Mouse (Mus musculus) testis, adult 2 months (tissue): Measurements from ENCODE around the gene Omd. TPM values are rescaled to one million over a fixed set of nuclear protein-coding genes. Genes with fewer than 3 reads are reported as not detected.

Experiments used
- H3K27ac ChIP-seq: fragments of 200-500 bp; 2 replicates; pipeline ENCODE4 v1.5.1; 2012; ENCODE audit warnings: low read depth, low read length; ENCODE audit not compliant: control insufficient read depth, insufficient read depth
- H3K27me3 ChIP-seq: fragments of 200-500 bp; 2 replicates; pipeline ENCODE4 v1.6.1; 2012; ENCODE audit warnings: mild to moderate bottlenecking, low read length, moderate library complexity; ENCODE audit not compliant: control insufficient read depth, insufficient read depth
- H3K36me3 ChIP-seq: fragments of 200-500 bp; 2 replicates; pipeline ENCODE4 v1.6.1; 2012; ENCODE audit warnings: mild to moderate bottlenecking, low read length; ENCODE audit not compliant: control insufficient read depth, insufficient read depth
- H3K4me1 ChIP-seq: fragments of 200-500 bp; 2 replicates; pipeline ENCODE4 v1.6.1; 2012; ENCODE audit warnings: low read length; ENCODE audit not compliant: control insufficient read depth, insufficient read depth
- H3K4me3 ChIP-seq: fragments of 200-500 bp; 2 replicates; pipeline ENCODE4 v1.5.1; 2012; ENCODE audit warnings: low read depth, mild to moderate bottlenecking, low read length, moderate library complexity, mixed read lengths; ENCODE audit not compliant: control insufficient read depth
- CTCF ChIP-seq: fragments of 200-500 bp; IDR thresholded peaks from 2 replicates; pipeline ENCODE4 v1.5.1; 2012; ENCODE audit warnings: low read depth, mild to moderate bottlenecking, inconsistent platforms, low read length, moderate library complexity; ENCODE audit not compliant: control insufficient read depth, insufficient read depth, insufficient replicate concordance
- POLR2A ChIP-seq: fragments of 200-500 bp; IDR thresholded peaks from 2 replicates; pipeline ENCODE4 v1.6.1; 2012; ENCODE audit warnings: low read depth, mild to moderate bottlenecking, inconsistent platforms, low read length, moderate library complexity; ENCODE audit not compliant: control insufficient read depth
- polyA plus RNA-seq: library from polyadenylated mRNA; depleted of rRNA; stranded (reverse); fragments of >200 nt; gene quantifications from 2 replicates; pipeline ENCODE4 v1.2.3, GENCODE M21; 2012; rRNA removed

The Omd gene
- polyA plus RNA-seq = 0.12 and 0.20 TPM in 2 replicates

GRCm38 (mm10) chr13:49581541-49582530 lies at the start of gene Omd:
Gene Omd, plus strand, starts transcription at chr13:49582462.
- Histone ChIP-seq H3K27me3 (no peaks in the 10 kb centered on the region), H3K27ac (no peak within 1 kb of the TSS)

DNA sequence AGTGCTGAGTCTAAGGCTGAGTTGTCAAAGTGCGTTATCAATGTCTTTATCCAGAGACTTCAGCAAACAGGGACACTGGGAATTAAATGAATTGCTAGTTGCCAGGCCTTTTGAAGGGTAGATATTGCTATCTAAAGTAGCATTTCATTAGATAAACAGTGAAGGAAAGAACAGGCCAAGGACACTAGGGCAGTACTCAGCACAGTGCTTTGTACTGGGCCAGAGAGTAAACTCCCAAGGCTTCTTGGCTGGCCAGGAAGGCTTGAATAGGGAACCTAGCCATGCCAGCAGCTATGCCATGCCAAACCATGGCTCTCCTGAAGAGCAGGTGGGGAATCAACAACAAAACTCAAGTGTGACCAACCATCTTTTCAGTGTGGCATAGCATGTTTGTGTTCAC lies 45.3 kb upstream of the Omd start:
- Histone ChIP-seq H3K4me3 (no peak overlapping the region), H3K4me1 (no peaks in the 10 kb centered on the region), H3K27ac (peak overlapping the region; percentile 42; the same call in 1 of the 2 replicates), H3K36me3 (no peaks in the 10 kb centered on the region), H3K27me3 (no peaks in the 10 kb centered on the region)
- no peak for TF ChIP-seq POLR2A
- TF ChIP-seq CTCF = no peak

More at GRCm38 (mm10) chr13:49581541-49582530, at the start of gene Omd:
- no peak for TF ChIP-seq CTCF
- TF ChIP-seq POLR2A = no peak
- Histone ChIP-seq H3K36me3 (no peaks in the 10 kb centered on the region), H3K4me3 (no peak within 1 kb of the TSS), H3K4me1 (no peaks in the 10 kb centered on the region)

DNA sequence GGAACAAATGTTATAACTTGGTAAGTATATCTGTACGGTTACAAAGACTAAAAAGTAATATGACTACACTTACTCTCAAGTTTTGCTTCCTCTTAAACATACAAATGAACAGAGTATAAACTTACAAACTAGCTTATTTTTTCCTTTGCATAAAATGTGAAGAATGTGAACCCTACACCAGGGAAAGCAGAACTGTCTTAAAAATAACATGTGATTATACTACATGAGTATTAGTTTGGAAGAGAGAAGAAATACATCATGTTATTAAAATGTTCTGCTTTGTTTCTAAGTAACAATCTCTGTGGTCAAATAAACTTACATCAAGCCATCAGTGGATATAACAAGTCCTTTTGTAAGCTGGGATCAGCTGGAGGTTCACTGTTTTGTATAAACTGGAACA lies 43.6 kb upstream of the Omd start:
- no peak overlapping the region for H3K4me3 ChIP-seq
- H3K4me1 ChIP-seq = no peaks in the 10 kb centered on the region
- H3K27me3 ChIP-seq = no peaks in the 10 kb centered on the region
- TF ChIP-seq CTCF (no peak), POLR2A (no peak)
- H3K36me3 ChIP-seq = no peaks in the 10 kb centered on the region; the same call in 1 of the 2 replicates
- H3K27ac ChIP-seq = no peak overlapping the region

- Histone ChIP-seq H3K36me3 (no peaks in the 10 kb centered on the region; the same call in 1 of the 2 replicates), H3K4me1 (no peaks in the 10 kb centered on the region), H3K27ac (no peak within 1 kb of the TSS), H3K4me3 (no peak within 1 kb of the TSS), H3K27me3 (no peaks in the 10 kb centered on the region)
- TF ChIP-seq CTCF (no peak), POLR2A (no peak)
Observed at GRCm38 (mm10) chr13:49544279-49544678, 38.0 kb upstream of the Omd start, which contains the start of gene Aspn. Gene Aspn, plus strand, starts transcription at chr13:49544443.

DNA sequence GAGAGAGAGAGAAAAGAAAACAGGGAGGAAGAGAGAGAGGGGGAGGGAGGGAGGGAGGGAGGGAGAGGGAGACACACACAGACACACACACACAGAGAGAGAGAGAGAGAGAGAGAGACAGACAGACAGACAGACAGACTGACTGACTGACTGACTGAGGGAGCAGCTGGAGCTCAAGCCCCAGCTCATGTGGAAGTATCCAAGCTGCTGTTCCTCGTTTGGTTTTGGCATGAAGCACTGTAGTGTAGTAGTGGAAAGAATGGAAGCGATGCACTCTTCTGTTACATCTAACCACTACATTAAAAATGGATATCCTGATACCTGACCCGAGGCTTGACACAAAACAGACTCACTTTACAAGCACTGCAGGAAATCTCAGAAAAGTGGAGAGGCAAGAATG lies 36.6 kb upstream of the Omd start:
- Histone ChIP-seq H3K27ac (no peak overlapping the region), H3K4me1 (no peaks in the 10 kb centered on the region), H3K27me3 (no peaks in the 10 kb centered on the region), H3K4me3 (no peak overlapping the region), H3K36me3 (no peaks in the 10 kb centered on the region; the same call in 1 of the 2 replicates)
- no peak for TF ChIP-seq POLR2A
- TF ChIP-seq CTCF = no peak

GRCm38 (mm10) chr13:49546517-49546916 lies 35.7 kb upstream of the Omd start:
- no peaks in the 10 kb centered on the region for H3K27me3 ChIP-seq
- H3K27ac ChIP-seq = no peak overlapping the region
- TF ChIP-seq CTCF = no peak
- no peaks in the 10 kb centered on the region for H3K4me1 ChIP-seq
- H3K36me3 ChIP-seq = no peaks in the 10 kb centered on the region; the same call in 1 of the 2 replicates
- no peak overlapping the region for H3K4me3 ChIP-seq

- TF ChIP-seq CTCF = no peak
- no peak for TF ChIP-seq POLR2A
- H3K36me3 ChIP-seq = no peaks in the 10 kb centered on the region
- no peaks in the 10 kb centered on the region for H3K27me3 ChIP-seq
- no peak overlapping the region for H3K27ac ChIP-seq
- no peaks in the 10 kb centered on the region for H3K4me1 ChIP-seq
- H3K4me3 ChIP-seq = no peak overlapping the region
Observed at GRCm38 (mm10) chr13:49547563-49548150, 34.6 kb upstream of the Omd start.
